In the genomic region with DNA sequence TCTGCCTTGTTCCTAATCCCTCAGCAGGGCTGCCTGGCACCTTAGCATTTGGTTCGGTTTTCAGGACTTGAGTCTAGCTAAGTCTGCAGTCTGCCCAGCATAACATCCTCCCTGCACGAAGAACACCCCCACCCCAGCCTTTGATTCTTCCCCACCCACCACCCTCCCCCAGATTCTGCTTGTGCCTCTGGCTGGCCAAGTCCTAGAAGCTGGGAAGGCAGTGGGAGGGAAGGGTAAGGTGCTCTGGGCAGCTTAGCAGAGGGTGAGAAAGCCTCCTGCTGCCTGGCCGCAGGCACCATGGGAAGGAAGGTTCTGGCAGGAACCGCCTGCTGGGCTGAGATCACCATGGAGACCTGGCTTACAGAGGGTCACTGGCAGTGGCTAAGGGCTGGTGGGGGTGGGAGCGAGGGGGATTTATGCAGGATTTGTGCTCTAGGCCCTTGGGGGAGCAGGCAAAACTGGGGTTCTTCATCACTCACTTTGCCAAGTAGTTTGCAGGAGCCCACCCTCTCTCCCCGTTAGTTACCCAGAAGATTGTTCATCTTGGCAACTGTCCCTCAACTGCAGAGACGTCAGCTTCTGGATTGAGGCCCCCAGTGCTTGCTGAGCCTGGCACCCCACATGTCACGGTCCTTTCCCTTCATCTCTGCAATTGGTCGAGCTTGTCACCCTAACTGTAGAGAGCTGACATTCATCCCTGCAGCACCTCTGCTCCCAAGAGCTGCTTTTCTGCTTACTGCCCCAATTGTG, we compare ENCODE assay signal across 9 mouse cellular contexts. TPM values are rescaled to one million over a fixed set of nuclear protein-coding genes. Genes with fewer than 3 reads are reported as not detected.
DNase-seq lines count a peak whose midpoint lies in the region; ATAC-seq lines count a peak whose summit lies in the region.
"Had no signal": no experiment of that assay in that cellular context is flagged by ENCODE, and none has a peak within 500 bp of the region (broad histone marks: within the 10 kb centered on the region; RNA-seq: fewer than 3 reads in every experiment).

No protein-coding gene starts in this region.

- peaks cover 19% of the 10 kb centered on the region for H3K4me1 ChIP-seq in intestine, embryonic 16.5 days (ENCODE audit: control insufficient read depth, insufficient read depth, low read length)
- peaks cover 31% of the 10 kb centered on the region for H3K4me1 ChIP-seq in stomach, embryonic 15.5 days

- H3K27ac ChIP-seq in intestine, embryonic 16.5 days (ENCODE audit: low read length): peak overlapping the region; percentile 38; the same call in 1 of the 2 replicates
- H3K27ac ChIP-seq in stomach, embryonic 15.5 days: peak overlapping the region; percentile 12; the same call in 1 of the 2 replicates

- no peak for ATAC-seq in intestine, embryonic 16.5 days
- peak; percentile 21; the same call in 1 of the 2 replicates for ATAC-seq in stomach, embryonic 15.5 days (ENCODE audit: insufficient read depth, low FRiP score, low read depth)

- intact Hi-C loops in heart, postnatal 36 days (cut with DNase I): no loop called here

- no peak overlapping the region for H3K4me2 ChIP-seq in intestine, embryonic 16.5 days (ENCODE audit: low read depth, low read length)
- no peak overlapping the region for H3K4me2 ChIP-seq in stomach, embryonic 15.5 days

- H3K9ac ChIP-seq in intestine, embryonic 16.5 days (ENCODE audit: low read depth, low read length): no peak overlapping the region
- H3K9ac ChIP-seq in stomach, embryonic 15.5 days: no peak overlapping the region

- 45% methylated on average over 9 of the region's 9 CpGs for WGBS in intestine, embryonic 16.5 days
- WGBS in stomach, embryonic 15.5 days: 44% methylated on average over 9 of the region's 9 CpGs

- DNase-seq in heart, adult 11 months: peak; percentile 96
- DNase-seq in heart, postnatal 36 days: no peak
- DNase-seq in right cerebral cortex, adult 2 months (ENCODE audit: low spot score in 2 of 2): peak; percentile 58 to 59
- no peak for DNase-seq in right cerebral cortex, postnatal 36 days (ENCODE audit: low spot score in 2 of 2)
- no peak for DNase-seq in embryo, embryonic 11 days
- no peak for DNase-seq in gastrocnemius, adult 8-10 months (ENCODE audit: low spot score in 2 of 2)

- H3K27me3 ChIP-seq in intestine, embryonic 16.5 days (replicated peaks; ENCODE audit: control insufficient read depth, insufficient read depth, low read length): no peaks in the 10 kb centered on the region
- H3K27me3 ChIP-seq in stomach, embryonic 15.5 days (replicated peaks): no peaks in the 10 kb centered on the region
- H3K27me3 ChIP-seq: CH12.LX had no signal

- peaks cover 6% of the 10 kb centered on the region; the same call in 1 of the 2 replicates for H3K36me3 ChIP-seq in intestine, embryonic 16.5 days (ENCODE audit: control insufficient read depth, insufficient read depth, low read length)
- H3K36me3 ChIP-seq in stomach, embryonic 15.5 days: peaks cover 26% of the 10 kb centered on the region; the same call in 1 of the 2 replicates

- no peaks in the 10 kb centered on the region for H3K9me3 ChIP-seq in intestine, embryonic 16.5 days (ENCODE audit: control insufficient read depth, low read length)
- H3K9me3 ChIP-seq in stomach, embryonic 15.5 days: no peaks in the 10 kb centered on the region

- no peak overlapping the region for H3K4me3 ChIP-seq in intestine, embryonic 16.5 days (ENCODE audit: low read length)
- no peak overlapping the region for H3K4me3 ChIP-seq in stomach, embryonic 15.5 days (replicated peaks)

RNA-seq across cellular contexts. Expression of a gene that starts 56.1 kb away (rescaled TPM):
- 10 to 100 TPM; 81.4 to 89.2 TPM for total RNA-seq in heart, postnatal 36 days (2021)
- polyA plus RNA-seq in intestine, embryonic 16.5 days (2015; fragmentation: Nextera tagmentation; extraction: Ambion mirVana): 76.9 and 81.9 TPM in 2 replicates
- polyA plus RNA-seq in stomach, embryonic 15.5 days (2015; fragmentation: Nextera tagmentation; extraction: Ambion mirVana): 109 TPM in 2 replicates
- 10 to 100 TPM; 18.8 to 27.9 (median 27.3) TPM for total RNA-seq in gastrocnemius, adult 8-10 months (2022)

Comparison
In these comparisons a context has a peak if more than half of its experiments do, and no peak if none do; other contexts are left out.
1. DNase-seq: peak in heart, adult 11 months (single experiment) and right cerebral cortex, adult 2 months (2 of 2); none in heart, postnatal 36 days (0 of 2), right cerebral cortex, postnatal 36 days (0 of 2), embryo, embryonic 11 days (single experiment) and gastrocnemius, adult 8-10 months (0 of 2).